Mouse (Mus musculus) heart, adult 2 months (tissue): Measurements from ENCODE around the gene Msantd1. TPM values are rescaled to one million over a fixed set of nuclear protein-coding genes. Genes with fewer than 3 reads are reported as not detected.

Experiments used
- DNase-seq, 2 experiments: peaks; one replicate each; pipeline ENCODE4 v3.0.0; 2021
- H3K27ac ChIP-seq: fragments of 200-600 bp; 2 replicates; pipeline ENCODE4 v1.8.1; 2022
- H3K27me3 ChIP-seq: fragments of 200-500 bp; 2 replicates; pipeline ENCODE4 v1.6.1; 2012; ENCODE audit warnings: mild to moderate bottlenecking, low read length, inconsistent platforms, mixed read lengths; ENCODE audit not compliant: control insufficient read depth, insufficient read depth
- H3K36me3 ChIP-seq: fragments of 200-500 bp; 2 replicates; pipeline ENCODE4 v1.6.1; 2012; ENCODE audit warnings: low read length, inconsistent platforms; ENCODE audit not compliant: control insufficient read depth, insufficient read depth
- H3K4me1 ChIP-seq: fragments of 200-500 bp; 2 replicates; pipeline ENCODE4 v1.6.1; 2011; ENCODE audit warnings: low read length; ENCODE audit not compliant: control insufficient read depth, insufficient read depth
- H3K4me3 ChIP-seq: fragments of 200-600 bp; 2 replicates; pipeline ENCODE4 v1.8.1; 2022
- H3K79me2 ChIP-seq: fragments of 200-500 bp; replicated peaks from 2 replicates; pipeline ENCODE4 v1.6.1; 2012; ENCODE audit warnings: mild to moderate bottlenecking, inconsistent platforms, low read length, moderate library complexity, mixed read lengths; ENCODE audit not compliant: control insufficient read depth, insufficient read depth
- H3K9ac ChIP-seq: fragments of 200-500 bp; 2 replicates; pipeline ENCODE4 v1.6.1; 2012; ENCODE audit warnings: low read depth, mild to moderate bottlenecking, control low read depth, inconsistent platforms, low read length, mixed read lengths
- CTCF ChIP-seq: fragments of 200-600 bp; IDR thresholded peaks from 2 replicates; pipeline ENCODE4 v1.8.1; 2022; ENCODE audit warnings: antibody characterized with exemption, mild to moderate bottlenecking, moderate library complexity
- EP300 ChIP-seq: fragments of 200-500 bp; IDR thresholded peaks from 2 replicates; pipeline ENCODE4 v1.6.1; 2011; ENCODE audit warnings: low read depth, low read length, control low read depth; ENCODE audit not compliant: insufficient read depth
- POLR2A ChIP-seq: fragments of 200-500 bp; IDR thresholded peaks from 2 replicates; pipeline ENCODE4 v1.6.1; 2011; ENCODE audit warnings: mild to moderate bottlenecking, low read depth, low read length, control low read depth; ENCODE audit not compliant: insufficient read depth
- WGBS: fragments of 180-500 bp; shearing (Covaris S2); methylation state at CpG from one replicate; pipeline ENCODE4 v1.1.7; 2018; 5-methylcytosine and 5-hydroxymethylcytosine counted together
- intact Hi-C: fragments of 180-260 bp; cut with DNase I; formaldehyde crosslinking; loops from one replicate; pipeline ENCODE4 v1.15.1; 2025
- polyA plus RNA-seq: library from polyadenylated mRNA; depleted of rRNA; stranded (reverse); fragments of >200 nt; gene quantifications from 2 replicates; pipeline ENCODE4 v1.2.3, GENCODE M21; 2012
- total RNA-seq, 2 experiments: library from RNA; stranded (reverse); gene quantifications; 2 replicates each; pipeline ENCODE4 v1.2.3; 2021

Msantd1 gene
- total and polyA plus RNA-seq, 3 experiments, result 0.66 to 0.96 TPM; not detected in 1

DNA sequence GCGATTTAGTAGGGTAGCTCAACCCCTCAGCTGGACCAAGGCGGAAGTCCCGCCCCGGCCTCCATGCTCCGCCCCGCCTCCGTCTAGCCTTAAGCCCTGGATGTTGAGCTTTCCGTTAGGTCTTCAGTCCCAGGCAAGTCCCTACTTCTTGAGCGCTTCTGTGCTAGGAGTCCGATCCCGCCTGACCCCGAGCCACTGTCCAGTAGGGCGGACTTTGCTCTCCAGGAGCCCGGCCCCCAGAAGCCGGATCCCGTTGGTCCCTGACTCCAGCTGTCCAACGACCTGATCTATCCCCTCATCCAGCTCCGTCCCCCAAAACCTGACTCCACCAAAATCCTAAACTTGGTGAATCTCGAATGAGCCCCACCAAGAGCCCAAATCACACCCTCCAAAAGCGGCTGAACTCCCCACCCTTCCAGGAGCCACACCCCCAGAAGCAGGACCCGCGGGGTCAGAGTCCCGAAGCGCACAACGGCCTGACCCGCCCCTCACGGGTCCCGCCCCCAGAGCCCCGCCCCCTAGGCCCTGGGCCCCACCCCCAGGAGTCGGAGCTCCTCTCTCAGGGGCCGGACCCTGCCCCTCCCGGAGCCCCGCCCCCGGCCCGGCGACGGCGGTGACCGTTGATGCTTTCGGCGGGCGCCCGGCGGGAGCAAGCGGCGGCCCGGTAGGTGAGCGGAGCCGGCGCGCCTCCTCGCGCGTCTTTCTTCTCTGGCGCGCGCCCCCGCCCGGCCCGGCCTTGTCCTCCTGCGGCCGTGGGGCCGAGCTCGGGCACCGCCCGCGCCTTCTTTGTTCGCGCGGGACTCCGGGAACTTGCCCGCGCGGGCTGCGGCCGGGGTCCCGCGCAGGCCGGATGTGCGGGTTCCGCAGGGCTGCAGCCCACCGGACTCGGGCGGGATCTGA is 41.3 kb downstream of the Msantd1 start, which contains the start of gene Rgs12:
Gene Rgs12, plus strand, starts transcription at position 585 of the 900 bp plus-strand sequence.
- Histone ChIP-seq H3K9ac (peak within 1 kb of the TSS; percentile 80), H3K4me3 (peak within 1 kb of the TSS; percentile 83), H3K27me3 (no peaks in the 10 kb centered on the region), H3K4me1 (peaks cover 11% of the 10 kb centered on the region), H3K79me2 (no peaks in the 10 kb centered on the region), H3K27ac (peak within 1 kb of the TSS; percentile 89), H3K36me3 (no peaks in the 10 kb centered on the region)
- TF ChIP-seq CTCF, result no peak
- intact Hi-C loops, result no loop called here
- DNase-seq, result peak; percentile 91 to 92
- 1% methylated on average over 84 of the region's 84 CpGs for WGBS

DNA sequence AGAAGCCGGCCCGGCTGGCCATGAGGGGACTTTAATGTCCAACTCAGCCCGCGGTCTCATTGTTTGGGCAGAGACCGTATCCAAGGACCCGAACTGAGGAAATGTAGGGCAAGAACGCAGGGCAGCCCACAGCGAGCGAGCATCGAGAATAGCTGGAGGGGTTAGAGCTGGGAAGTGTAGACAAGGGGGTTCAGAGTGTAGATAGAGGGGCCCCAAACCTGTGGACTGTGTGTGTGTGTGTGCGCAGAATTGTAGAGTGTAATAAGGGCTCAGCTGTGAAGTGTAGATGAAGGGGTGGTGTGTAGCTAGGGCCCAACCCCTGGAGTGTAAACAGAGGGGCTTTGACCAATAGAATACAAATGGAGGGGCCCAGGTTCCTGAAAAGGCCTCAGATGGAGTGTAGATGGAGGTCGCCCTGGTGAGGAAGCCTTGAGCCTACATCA is 42.0 kb downstream of the Msantd1 start:
- peak overlapping the region; percentile 89 for H3K27ac ChIP-seq
- DNase-seq, result no peak
- 8% methylated on average over 12 of the region's 12 CpGs for WGBS
- H3K9ac ChIP-seq, result peak overlapping the region; percentile 80
- H3K4me3 ChIP-seq, result peak overlapping the region; percentile 83
- no peaks in the 10 kb centered on the region for H3K79me2 ChIP-seq
- H3K36me3 ChIP-seq, result no peaks in the 10 kb centered on the region
- TF ChIP-seq CTCF, result no peak
- TF ChIP-seq EP300, result no peak
- TF ChIP-seq POLR2A, result no peak
- intact Hi-C loops, result no loop called here
- no peaks in the 10 kb centered on the region for H3K27me3 ChIP-seq
- peaks cover 12% of the 10 kb centered on the region for H3K4me1 ChIP-seq

DNA sequence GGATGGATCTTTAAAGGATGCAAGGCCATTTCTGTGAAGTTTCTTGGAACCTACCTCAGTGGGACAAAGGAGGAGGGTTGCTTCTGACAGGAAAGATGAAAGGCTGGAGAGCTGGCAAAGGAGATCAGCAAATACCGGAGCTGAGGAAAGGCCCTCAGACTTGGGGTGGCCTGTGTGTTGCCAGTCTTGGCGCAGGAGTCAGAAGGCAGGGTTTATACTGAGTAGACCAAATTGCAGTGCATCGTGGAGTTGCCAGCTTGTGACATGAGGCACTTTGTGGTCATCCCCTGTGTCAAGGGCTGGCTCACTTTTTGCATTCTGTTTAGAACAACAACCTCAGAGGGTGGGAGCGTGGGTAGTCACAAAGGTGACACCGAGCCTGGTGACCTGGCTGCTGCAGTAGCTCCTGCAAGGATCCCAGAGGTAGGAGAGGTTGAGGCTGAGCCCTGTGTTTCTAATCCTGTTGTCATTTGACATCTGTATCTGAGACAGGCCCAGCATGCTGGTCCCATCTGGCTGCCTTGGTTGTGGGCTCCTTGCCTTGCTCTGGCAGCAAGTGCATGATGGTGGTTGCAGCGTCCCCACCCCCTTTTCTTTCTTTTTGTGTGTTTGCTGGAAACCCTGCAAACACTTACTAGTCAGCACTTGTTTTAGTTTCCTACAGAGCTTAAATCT is 42.8 kb downstream of the Msantd1 start:
- Histone ChIP-seq H3K27ac (peak overlapping the region; percentile 2; the same call in 1 of the 2 replicates), H3K27me3 (no peaks in the 10 kb centered on the region), H3K36me3 (no peaks in the 10 kb centered on the region), H3K4me1 (peaks cover 20% of the 10 kb centered on the region), H3K4me3 (peak overlapping the region; percentile 83), H3K9ac (peak overlapping the region; percentile 5), H3K79me2 (no peaks in the 10 kb centered on the region)
- TF ChIP-seq EP300, result no peak
- no peak for TF ChIP-seq CTCF
- no peak for TF ChIP-seq POLR2A
- no peak for DNase-seq
- 66% methylated on average over 6 of the region's 6 CpGs for WGBS
- intact Hi-C loops, result no loop called here

DNA sequence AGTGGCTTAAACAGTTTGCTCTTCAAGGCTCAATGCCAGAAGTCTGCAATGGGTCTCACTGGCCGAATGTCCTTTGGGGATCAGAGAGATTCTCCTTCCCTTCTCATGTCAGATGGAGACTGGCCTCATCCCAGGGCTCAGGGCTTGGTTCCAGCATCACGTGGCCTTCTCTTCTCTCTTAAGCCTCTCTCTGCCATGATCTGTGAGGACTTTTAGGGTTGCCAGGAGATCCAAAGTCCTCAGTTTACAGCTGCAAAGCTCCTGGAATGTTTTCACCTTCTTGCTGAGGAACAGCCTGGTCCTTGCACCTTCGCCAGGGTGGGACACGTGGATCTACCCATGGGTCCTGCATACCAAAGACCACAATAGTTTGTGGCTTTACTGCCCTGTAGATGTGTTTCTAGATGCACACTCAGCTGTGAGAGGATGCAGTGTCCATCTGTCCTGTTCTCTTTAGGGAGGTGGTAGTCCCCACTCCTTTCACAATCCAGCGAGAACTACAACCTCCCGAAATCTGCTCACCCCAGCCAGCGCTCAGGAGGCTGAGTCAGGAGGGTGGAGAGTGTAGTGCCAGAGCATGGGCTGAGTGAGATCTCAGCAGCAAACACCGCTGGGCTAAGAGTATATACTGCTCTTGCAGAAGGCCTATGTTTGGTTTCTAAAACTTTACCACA is 43.5 kb downstream of the Msantd1 start:
- Histone ChIP-seq H3K9ac (no peak overlapping the region), H3K4me1 (peaks cover 26% of the 10 kb centered on the region), H3K4me3 (no peak overlapping the region), H3K79me2 (no peaks in the 10 kb centered on the region), H3K27me3 (no peaks in the 10 kb centered on the region), H3K36me3 (no peaks in the 10 kb centered on the region), H3K27ac (no peak overlapping the region)
- TF ChIP-seq POLR2A (no peak), CTCF (no peak), EP300 (no peak)
- 76% methylated on average over 8 of the region's 8 CpGs for WGBS
- DNase-seq, result peak; percentile 48 to 59
- intact Hi-C loops, result no loop called here

DNA sequence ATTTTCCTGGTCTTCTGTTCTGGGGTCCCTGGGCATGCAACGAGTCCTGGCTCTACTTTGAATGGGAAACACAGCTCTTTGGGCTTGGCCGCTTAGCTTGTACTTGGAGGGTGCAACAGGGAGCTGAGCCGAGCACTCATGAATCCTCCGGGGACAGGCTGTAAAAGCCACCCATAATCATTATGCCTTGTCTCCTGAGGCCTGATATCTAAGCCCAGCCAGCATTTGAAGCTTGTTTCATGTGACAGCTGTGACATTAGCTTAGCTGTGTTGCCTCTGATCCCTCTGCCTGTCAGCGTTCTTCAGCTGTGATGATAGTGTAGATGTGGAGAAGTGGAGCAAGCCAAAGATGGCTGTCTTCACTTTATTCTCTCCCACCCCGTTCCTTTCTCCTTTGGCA is 46.7 kb downstream of the Msantd1 start:
- no peaks in the 10 kb centered on the region for H3K36me3 ChIP-seq
- no peak for DNase-seq
- peak overlapping the region; percentile 52; the same call in 1 of the 2 replicates for H3K27ac ChIP-seq
- no peaks in the 10 kb centered on the region for H3K27me3 ChIP-seq
- peaks cover 34% of the 10 kb centered on the region for H3K4me1 ChIP-seq
- intact Hi-C loops, result loop anchor here (2.0 kb wide), 1 partner anchor 38 kb away; no protein-coding TSS in a partner anchor
- no peak overlapping the region for H3K4me3 ChIP-seq
- no peak overlapping the region for H3K9ac ChIP-seq
- TF ChIP-seq POLR2A, result no peak
- TF ChIP-seq CTCF, result no peak
- TF ChIP-seq EP300, result no peak
- no peaks in the 10 kb centered on the region for H3K79me2 ChIP-seq
- WGBS, result 50% methylated on average over 6 of the region's 6 CpGs
